Mouse (Mus musculus): ENCODE results near the gene Baiap3. TPM values are rescaled to one million over a fixed set of nuclear protein-coding genes. Genes with fewer than 3 reads are reported as not detected.

Baiap3 gene
- polyA plus RNA-seq (2014; fragmentation: Nextera tagmentation; extraction: Ambion mirVana), result 2.0 and 4.4 TPM in 2 replicates

DNA sequence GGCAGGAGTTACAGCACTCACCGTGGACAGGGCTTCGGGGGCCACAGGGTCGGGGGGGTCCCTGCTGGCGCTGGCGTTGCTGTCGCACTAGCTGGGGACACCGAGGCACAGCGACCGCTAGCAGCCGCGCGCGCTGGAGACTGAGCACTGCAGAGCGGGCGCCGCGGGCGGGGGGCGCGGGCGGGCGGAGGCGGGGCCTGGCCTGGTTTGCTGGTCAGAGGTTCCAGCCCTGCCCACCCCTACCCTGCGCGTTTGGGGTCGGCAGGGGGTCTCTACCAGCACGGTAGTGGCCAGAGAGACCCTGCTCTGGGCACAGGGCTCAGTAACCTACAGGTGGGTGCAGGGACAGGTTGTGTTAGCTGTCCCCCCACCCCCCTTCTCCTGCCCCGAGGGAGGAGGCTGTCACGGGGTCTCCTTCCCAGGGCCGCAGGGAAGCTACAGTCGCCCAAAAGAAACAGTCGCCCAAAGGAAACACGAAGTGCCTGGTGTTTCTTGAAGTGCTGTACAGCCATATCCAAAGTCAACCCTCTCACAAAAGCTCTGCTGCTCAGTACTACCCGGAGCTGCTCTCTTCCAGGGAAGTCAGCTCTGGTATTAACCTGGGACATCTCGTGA, at the start of gene Baiap3:
Baiap3 (minus strand) TSS at position 225 of the 615 bp plus-strand sequence.
- Histone ChIP-seq H3K4me2 (replicated peaks; ENCODE audit: low read depth, low read length) (peak within 1 kb of the TSS; percentile 51), H3K36me3 (ENCODE audit: control insufficient read depth, insufficient read depth, low read length) (no peaks in the 10 kb centered on the region), H3K27ac (ENCODE audit: low read depth, low read length) (no peak within 1 kb of the TSS), H3K9ac (ENCODE audit: low read depth, low read length) (no peak within 1 kb of the TSS), H3K4me3 (ENCODE audit: low read depth, low read length) (peak within 1 kb of the TSS; percentile 28), H3K27me3 (ENCODE audit: control insufficient read depth, insufficient read depth, low read length) (peaks cover 16% of the 10 kb centered on the region), H3K4me1 (replicated peaks; ENCODE audit: control insufficient read depth, insufficient read depth, low read length) (peaks cover 19% of the 10 kb centered on the region), H3K9me3 (ENCODE audit: control insufficient read depth, low read length) (no peaks in the 10 kb centered on the region)
- peak; percentile 55 for DNase-seq (ENCODE audit: low spot score)
- peak; percentile 39; the same call in 1 of the 2 replicates for ATAC-seq (ENCODE audit: low FRiP score)
- 4% methylated on average over 33 of the region's 35 CpGs for WGBS

DNA sequence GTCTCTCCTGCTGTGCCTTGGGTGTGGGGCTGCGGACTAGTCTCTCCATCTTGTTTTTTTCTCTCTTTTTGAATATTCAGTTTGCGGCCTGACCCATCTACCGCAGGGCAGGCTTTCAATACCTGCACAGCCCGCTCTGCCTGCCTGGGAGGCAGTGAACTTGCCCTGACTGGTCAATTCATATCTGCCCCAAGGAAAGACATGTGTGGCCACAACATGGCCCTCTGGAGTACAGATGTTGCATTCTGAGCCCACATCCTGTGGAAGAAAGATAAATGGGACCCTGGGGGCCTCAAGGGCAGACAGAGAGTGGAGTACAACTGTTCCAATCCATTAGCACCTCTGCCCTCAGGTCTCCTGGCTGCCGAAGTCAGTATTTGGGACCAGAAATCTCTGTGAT, 41.9 kb upstream of the Baiap3 start, which contains the start of gene Prss34:
Prss34 (plus strand) TSS at position 301 of the 400 bp plus-strand sequence.
- Histone ChIP-seq H3K9me3 (ENCODE audit: control insufficient read depth, low read length) (no peaks in the 10 kb centered on the region), H3K27me3 (ENCODE audit: control insufficient read depth, insufficient read depth, low read length) (no peaks in the 10 kb centered on the region), H3K27ac (ENCODE audit: low read depth, low read length) (no peak within 1 kb of the TSS), H3K9ac (ENCODE audit: low read depth, low read length) (no peak within 1 kb of the TSS), H3K4me1 (replicated peaks; ENCODE audit: control insufficient read depth, insufficient read depth, low read length) (no peaks in the 10 kb centered on the region), H3K4me3 (ENCODE audit: low read depth, low read length) (no peak within 1 kb of the TSS), H3K4me2 (replicated peaks; ENCODE audit: low read depth, low read length) (no peak within 1 kb of the TSS), H3K36me3 (ENCODE audit: control insufficient read depth, insufficient read depth, low read length) (no peaks in the 10 kb centered on the region)
- DNase-seq (ENCODE audit: low spot score) (no peak), ATAC-seq (ENCODE audit: low FRiP score) (no peak)
- WGBS, result 77% methylated on average over 5 of the region's 5 CpGs

DNA sequence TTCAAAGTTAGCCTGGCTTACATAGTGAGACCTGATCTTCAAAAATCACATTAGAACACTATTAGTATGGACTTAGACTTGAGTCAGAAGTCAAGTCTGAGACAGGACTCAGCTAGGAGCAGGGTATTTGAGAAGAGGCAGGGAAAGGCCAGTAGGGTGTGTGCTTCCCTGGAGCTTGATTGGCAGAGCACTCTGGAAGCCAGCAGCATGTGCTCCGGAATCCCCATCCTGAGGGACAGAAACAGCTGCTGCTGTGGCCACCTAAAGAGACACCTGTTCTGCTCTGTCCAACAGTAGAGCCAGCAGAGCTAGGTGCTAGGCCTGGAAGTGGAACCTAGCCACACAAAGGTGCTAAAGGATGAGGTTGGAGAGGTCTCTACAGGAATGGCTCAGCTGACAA, 37.9 kb upstream of the Baiap3 start:
- H3K9ac ChIP-seq (ENCODE audit: low read depth, low read length), result no peak overlapping the region
- H3K9me3 ChIP-seq (ENCODE audit: control insufficient read depth, low read length), result no peaks in the 10 kb centered on the region
- DNase-seq (ENCODE audit: low spot score) (no peak), ATAC-seq (ENCODE audit: low FRiP score) (no peak)
- H3K4me3 ChIP-seq (ENCODE audit: low read depth, low read length), result no peak overlapping the region
- H3K4me1 ChIP-seq (replicated peaks; ENCODE audit: control insufficient read depth, insufficient read depth, low read length), result no peaks in the 10 kb centered on the region
- no peak overlapping the region for H3K4me2 ChIP-seq (replicated peaks; ENCODE audit: low read depth, low read length)
- H3K36me3 ChIP-seq (ENCODE audit: control insufficient read depth, insufficient read depth, low read length), result no peaks in the 10 kb centered on the region
- H3K27me3 ChIP-seq (ENCODE audit: control insufficient read depth, insufficient read depth, low read length), result no peaks in the 10 kb centered on the region
- H3K27ac ChIP-seq (ENCODE audit: low read depth, low read length), result no peak overlapping the region
- 45% methylated on average over 1 of the region's 1 CpGs for WGBS

DNA sequence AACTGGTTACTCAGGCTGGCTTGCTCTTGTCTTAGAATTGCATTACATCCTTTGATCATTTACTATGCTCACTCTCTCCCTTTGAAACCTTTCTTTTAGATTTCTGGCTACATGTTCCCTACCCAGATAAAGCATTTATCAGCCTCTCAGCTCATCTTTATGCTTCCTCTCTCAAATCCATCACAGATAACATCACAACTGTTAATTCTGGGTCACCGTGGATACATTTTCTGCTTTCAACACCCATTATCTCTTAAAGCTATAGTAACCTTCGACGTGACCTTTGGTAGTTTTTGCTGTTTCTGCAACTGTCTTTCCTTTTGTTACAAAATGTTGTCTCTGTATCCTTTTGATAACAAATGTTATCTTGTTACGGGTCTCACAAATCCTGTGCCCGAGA, 37.3 kb upstream of the Baiap3 start:
- no peak overlapping the region for H3K4me2 ChIP-seq (replicated peaks; ENCODE audit: low read depth, low read length)
- ATAC-seq (ENCODE audit: low FRiP score) (no peak), DNase-seq (ENCODE audit: low spot score) (no peak)
- no peaks in the 10 kb centered on the region for H3K9me3 ChIP-seq (ENCODE audit: control insufficient read depth, low read length)
- no peak overlapping the region for H3K4me3 ChIP-seq (ENCODE audit: low read depth, low read length)
- no peaks in the 10 kb centered on the region for H3K27me3 ChIP-seq (ENCODE audit: control insufficient read depth, insufficient read depth, low read length)
- no peak overlapping the region for H3K9ac ChIP-seq (ENCODE audit: low read depth, low read length)
- WGBS, result 80% methylated on average over 5 of the region's 5 CpGs
- H3K4me1 ChIP-seq (replicated peaks; ENCODE audit: control insufficient read depth, insufficient read depth, low read length), result no peaks in the 10 kb centered on the region
- H3K36me3 ChIP-seq (ENCODE audit: control insufficient read depth, insufficient read depth, low read length), result no peaks in the 10 kb centered on the region
- no peak overlapping the region for H3K27ac ChIP-seq (ENCODE audit: low read depth, low read length)

DNA sequence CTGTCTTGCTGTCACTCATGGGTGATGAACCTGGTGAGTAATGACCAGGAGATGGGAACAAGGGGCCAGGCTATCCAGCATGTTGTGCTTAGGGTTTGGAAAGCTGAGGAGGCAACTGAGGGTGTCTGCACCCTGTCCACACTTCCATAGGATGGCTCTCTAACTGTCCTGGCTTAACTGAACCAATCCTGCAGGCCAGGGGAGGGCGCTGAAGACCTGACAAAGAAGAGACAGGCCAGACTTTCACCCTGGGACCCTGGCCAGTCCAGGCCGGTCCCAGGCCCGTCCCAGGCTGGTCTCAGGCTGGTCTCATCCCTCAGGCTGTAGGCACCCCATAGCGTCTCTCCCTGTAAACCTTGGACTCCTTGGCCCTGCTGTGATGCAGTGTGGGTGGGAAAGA, 34.2 kb upstream of the Baiap3 start:
- Histone ChIP-seq H3K4me3 (ENCODE audit: low read depth, low read length) (no peak overlapping the region), H3K4me1 (replicated peaks; ENCODE audit: control insufficient read depth, insufficient read depth, low read length) (no peaks in the 10 kb centered on the region), H3K9me3 (ENCODE audit: control insufficient read depth, low read length) (no peaks in the 10 kb centered on the region), H3K36me3 (ENCODE audit: control insufficient read depth, insufficient read depth, low read length) (no peaks in the 10 kb centered on the region), H3K9ac (ENCODE audit: low read depth, low read length) (no peak overlapping the region), H3K27ac (ENCODE audit: low read depth, low read length) (no peak overlapping the region), H3K4me2 (replicated peaks; ENCODE audit: low read depth, low read length) (no peak overlapping the region), H3K27me3 (ENCODE audit: control insufficient read depth, insufficient read depth, low read length) (no peaks in the 10 kb centered on the region)
- ATAC-seq (ENCODE audit: low FRiP score) (no peak), DNase-seq (ENCODE audit: low spot score) (no peak)
- 33% methylated on average over 4 of the region's 4 CpGs for WGBS

DNA sequence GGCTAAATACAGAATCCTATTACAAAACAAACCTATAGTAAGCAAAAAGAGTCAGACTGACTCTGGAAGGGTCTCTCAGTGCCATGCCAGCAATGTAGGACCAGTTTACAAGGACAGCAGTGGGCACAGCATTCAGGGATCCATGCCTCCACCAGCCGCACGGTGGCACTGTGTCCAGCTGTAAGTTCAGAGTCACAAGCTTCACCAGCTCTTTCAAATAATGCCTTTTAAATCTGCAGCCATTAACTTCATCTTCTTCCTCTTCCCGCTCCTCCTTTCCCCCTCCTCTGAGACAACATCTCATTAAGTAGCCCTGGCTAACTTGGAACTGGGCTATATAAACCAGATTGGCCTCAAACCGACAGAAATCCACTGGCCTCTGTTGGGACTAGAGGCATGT, 32.7 kb upstream of the Baiap3 start:
- 33% methylated on average over 4 of the region's 4 CpGs for WGBS
- no peak overlapping the region for H3K4me3 ChIP-seq (ENCODE audit: low read depth, low read length)
- H3K4me2 ChIP-seq (replicated peaks; ENCODE audit: low read depth, low read length), result no peak overlapping the region
- no peak overlapping the region for H3K27ac ChIP-seq (ENCODE audit: low read depth, low read length)
- no peaks in the 10 kb centered on the region for H3K4me1 ChIP-seq (replicated peaks; ENCODE audit: control insufficient read depth, insufficient read depth, low read length)
- DNase-seq (ENCODE audit: low spot score), result peak; percentile 68
- H3K36me3 ChIP-seq (ENCODE audit: control insufficient read depth, insufficient read depth, low read length), result no peaks in the 10 kb centered on the region
- ATAC-seq (ENCODE audit: low FRiP score), result no peak
- no peak overlapping the region for H3K9ac ChIP-seq (ENCODE audit: low read depth, low read length)
- H3K27me3 ChIP-seq (ENCODE audit: control insufficient read depth, insufficient read depth, low read length), result no peaks in the 10 kb centered on the region
- no peaks in the 10 kb centered on the region for H3K9me3 ChIP-seq (ENCODE audit: control insufficient read depth, low read length)

DNA sequence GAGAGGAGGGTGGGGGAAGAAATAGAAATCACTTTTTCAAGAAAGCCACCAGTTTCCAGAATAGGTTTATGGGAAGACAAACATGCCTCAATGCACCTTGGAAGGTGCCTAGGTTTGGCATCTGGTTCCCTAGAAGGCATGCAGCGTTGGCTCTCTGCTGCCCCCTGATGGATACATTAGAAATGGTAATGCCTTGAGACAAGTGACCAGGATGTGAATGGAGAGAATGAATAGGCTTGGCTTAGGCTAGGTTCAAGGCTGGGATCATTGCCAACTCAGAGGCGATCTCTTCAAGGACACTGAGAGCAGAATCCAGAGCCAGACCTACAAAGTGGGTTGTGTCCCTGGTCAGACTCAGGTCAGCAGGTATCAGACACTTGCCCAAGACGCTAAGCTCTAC, 28.9 kb upstream of the Baiap3 start:
- Histone ChIP-seq H3K9ac (ENCODE audit: low read depth, low read length) (no peak overlapping the region), H3K27ac (ENCODE audit: low read depth, low read length) (no peak overlapping the region), H3K9me3 (ENCODE audit: control insufficient read depth, low read length) (no peaks in the 10 kb centered on the region), H3K4me3 (ENCODE audit: low read depth, low read length) (no peak overlapping the region), H3K4me2 (replicated peaks; ENCODE audit: low read depth, low read length) (no peak overlapping the region), H3K36me3 (ENCODE audit: control insufficient read depth, insufficient read depth, low read length) (no peaks in the 10 kb centered on the region), H3K4me1 (replicated peaks; ENCODE audit: control insufficient read depth, insufficient read depth, low read length) (no peaks in the 10 kb centered on the region), H3K27me3 (ENCODE audit: control insufficient read depth, insufficient read depth, low read length) (no peaks in the 10 kb centered on the region)
- WGBS, result 34% methylated on average over 3 of the region's 3 CpGs
- ATAC-seq (ENCODE audit: low FRiP score), result no peak
- DNase-seq (ENCODE audit: low spot score), result peak; percentile 80

DNA sequence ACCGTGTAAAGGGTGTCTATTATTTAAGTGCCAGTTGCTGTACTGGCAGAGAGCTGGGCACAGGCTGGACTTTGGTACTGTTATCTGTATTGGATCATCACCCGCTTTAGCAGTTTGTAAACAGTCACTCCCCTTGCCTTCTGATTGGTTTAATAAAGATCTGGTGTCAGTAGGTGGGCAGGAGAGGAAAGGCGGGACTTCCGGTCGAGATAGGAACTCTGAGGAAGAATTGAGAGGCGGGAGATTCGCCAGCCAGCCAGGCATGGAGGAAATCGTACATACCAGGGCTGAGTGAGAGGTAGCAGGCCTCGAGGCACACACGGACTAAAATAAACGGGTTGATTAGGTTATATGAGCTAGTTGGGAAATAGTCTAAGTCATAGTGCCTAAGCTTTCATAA, 26.0 kb upstream of the Baiap3 start:
- DNase-seq (ENCODE audit: low spot score) (no peak), ATAC-seq (ENCODE audit: low FRiP score) (no peak)
- Histone ChIP-seq H3K4me3 (ENCODE audit: low read depth, low read length) (no peak overlapping the region), H3K27me3 (ENCODE audit: control insufficient read depth, insufficient read depth, low read length) (no peaks in the 10 kb centered on the region), H3K27ac (ENCODE audit: low read depth, low read length) (no peak overlapping the region), H3K9me3 (ENCODE audit: control insufficient read depth, low read length) (no peaks in the 10 kb centered on the region), H3K36me3 (ENCODE audit: control insufficient read depth, insufficient read depth, low read length) (no peaks in the 10 kb centered on the region), H3K4me2 (replicated peaks; ENCODE audit: low read depth, low read length) (no peak overlapping the region), H3K9ac (ENCODE audit: low read depth, low read length) (no peak overlapping the region), H3K4me1 (replicated peaks; ENCODE audit: control insufficient read depth, insufficient read depth, low read length) (no peaks in the 10 kb centered on the region)
- 46% methylated on average over 11 of the region's 11 CpGs for WGBS

DNA sequence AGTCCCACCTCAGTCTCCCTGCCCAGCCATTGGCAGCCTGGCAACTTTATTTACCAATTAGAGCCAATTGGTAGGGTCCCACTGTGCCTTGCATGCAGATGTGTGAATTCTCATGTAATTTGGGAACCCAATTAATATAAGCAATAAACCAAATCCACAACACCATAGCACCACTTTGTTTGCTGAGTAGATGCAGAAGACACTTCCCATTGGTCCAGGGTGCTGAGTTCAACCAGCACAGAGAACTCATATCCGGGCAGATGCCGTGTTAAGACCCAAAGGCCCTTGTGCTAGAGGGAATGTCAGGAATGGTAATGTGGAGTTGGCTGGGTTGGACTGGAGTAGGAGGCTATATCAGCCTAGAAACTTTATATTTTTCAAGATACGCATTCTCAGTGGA, 19.7 kb upstream of the Baiap3 start:
- Histone ChIP-seq H3K4me3 (ENCODE audit: low read depth, low read length) (no peak overlapping the region), H3K27ac (ENCODE audit: low read depth, low read length) (no peak overlapping the region), H3K4me1 (replicated peaks; ENCODE audit: control insufficient read depth, insufficient read depth, low read length) (no peaks in the 10 kb centered on the region; the same call in 1 of the 2 replicates), H3K4me2 (replicated peaks; ENCODE audit: low read depth, low read length) (no peak overlapping the region), H3K36me3 (ENCODE audit: control insufficient read depth, insufficient read depth, low read length) (no peaks in the 10 kb centered on the region), H3K9ac (ENCODE audit: low read depth, low read length) (no peak overlapping the region), H3K27me3 (ENCODE audit: control insufficient read depth, insufficient read depth, low read length) (no peaks in the 10 kb centered on the region), H3K9me3 (ENCODE audit: control insufficient read depth, low read length) (no peaks in the 10 kb centered on the region)
- 98% methylated on average over 3 of the region's 3 CpGs for WGBS
- no peak for DNase-seq (ENCODE audit: low spot score)
- ATAC-seq (ENCODE audit: low FRiP score), result no peak

Data from hindbrain, embryonic 11.5 days (tissue).